Mouse (Mus musculus) embryonic facial prominence, embryonic 13.5 days (tissue): Measurements from ENCODE around the gene Atp5g3. TPM values are rescaled to one million over a fixed set of nuclear protein-coding genes. Genes with fewer than 3 reads are reported as not detected.
A peak's percentile ranks its signal among the peaks of the same experiment; 100 is the strongest.
"Not testable (repeated sequence)": the region's sequence is repeated elsewhere in the genome, so short reads cannot be mapped to it uniquely, and the experiment has no call there.

Experiments
- ATAC-seq: fragments of 200-750 bp; cut with Nextera tagmentation; 2 replicates; pipeline ENCODE4 v1.8.0; 2017; ENCODE audit warnings: low read depth; ENCODE audit not compliant: insufficient number of reproducible peaks, insufficient read depth, low FRiP score, low TSS enrichment
- H3K27ac ChIP-seq: fragments of 300-500 bp; sonication (generic); 2 replicates; pipeline ENCODE4 v1.5.1; 2015; ENCODE audit warnings: moderate library complexity, mild to moderate bottlenecking, inconsistent platforms
- H3K27me3 ChIP-seq: fragments of 300-500 bp; sonication (generic); 2 replicates; pipeline ENCODE4 v1.6.1; 2015; ENCODE audit warnings: mild to moderate bottlenecking, inconsistent platforms
- H3K36me3 ChIP-seq: fragments of 300-500 bp; sonication (generic); 2 replicates; pipeline ENCODE4 v1.6.1; 2015; ENCODE audit warnings: mild to moderate bottlenecking, inconsistent platforms
- H3K4me1 ChIP-seq: fragments of 300-500 bp; sonication (generic); 2 replicates; pipeline ENCODE4 v1.6.1; 2015; ENCODE audit warnings: inconsistent platforms
- H3K4me2 ChIP-seq: fragments of 300-500 bp; sonication (generic); 2 replicates; pipeline ENCODE4 v1.6.1; 2015; ENCODE audit warnings: moderate library complexity, mild to moderate bottlenecking, inconsistent platforms
- H3K4me3 ChIP-seq: fragments of 300-500 bp; sonication (generic); 2 replicates; pipeline ENCODE4 v1.5.1; 2015; ENCODE audit warnings: mild to moderate bottlenecking, inconsistent platforms
- H3K9ac ChIP-seq: fragments of 300-500 bp; sonication (generic); 2 replicates; pipeline ENCODE4 v1.6.1; 2015; ENCODE audit warnings: mild to moderate bottlenecking, inconsistent platforms
- H3K9me3 ChIP-seq: fragments of 300-500 bp; sonication (generic); 2 replicates; pipeline ENCODE4 v1.6.1; 2016; ENCODE audit warnings: inconsistent platforms
- WGBS: fragments of 180-500 bp; shearing (Covaris S2); methylation state at CpG from one replicate; pipeline ENCODE4 v1.1.7; 2015; ENCODE audit warnings: mixed read lengths; 5-methylcytosine and 5-hydroxymethylcytosine counted together
- polyA plus RNA-seq: library from polyadenylated mRNA; unstranded; fragments of >200 nt; fragmentation: Nextera tagmentation; extraction: Ambion mirVana; gene quantifications from 2 replicates; pipeline ENCODE4 v1.2.1, GENCODE M21; 2015

The Atp5g3 gene
- polyA plus RNA-seq, 1 experiment from 2014 or later: 1,089 TPM

DNA sequence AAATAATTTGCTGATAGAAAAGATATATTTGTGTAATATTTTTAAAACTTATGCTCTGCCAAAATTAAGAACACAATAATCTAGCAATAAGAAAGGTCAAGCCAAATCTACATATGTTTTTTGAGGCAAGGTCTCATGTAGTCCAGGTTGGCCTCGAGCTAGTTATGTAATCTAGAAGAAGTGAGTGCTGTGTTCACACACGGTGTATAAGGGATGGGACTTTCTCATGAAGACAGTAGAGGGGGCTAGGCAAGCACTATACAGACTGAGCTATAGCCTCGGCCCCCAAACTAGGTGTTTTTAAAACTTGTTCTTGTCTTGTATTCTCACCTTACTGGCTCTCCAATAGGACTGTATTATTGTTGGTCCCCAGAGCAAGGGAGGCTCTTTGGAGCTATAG, 14.4 kb upstream of the Atp5g3 start:
- Histone ChIP-seq H3K27ac (no peak overlapping the region), H3K36me3 (no peaks in the 10 kb centered on the region), H3K4me1 (peaks cover 5% of the 10 kb centered on the region; the same call in 1 of the 2 replicates), H3K4me2 (no peak overlapping the region), H3K9ac (no peak overlapping the region), H3K4me3 (no peak overlapping the region), H3K9me3 (0 out of 2 replicates have a peak, but pooled peaks cover 5% of the 10 kb centered on the region), H3K27me3 (no peaks in the 10 kb centered on the region)
- no peak for ATAC-seq
- WGBS: 66% methylated on average over 3 of the region's 3 CpGs

DNA sequence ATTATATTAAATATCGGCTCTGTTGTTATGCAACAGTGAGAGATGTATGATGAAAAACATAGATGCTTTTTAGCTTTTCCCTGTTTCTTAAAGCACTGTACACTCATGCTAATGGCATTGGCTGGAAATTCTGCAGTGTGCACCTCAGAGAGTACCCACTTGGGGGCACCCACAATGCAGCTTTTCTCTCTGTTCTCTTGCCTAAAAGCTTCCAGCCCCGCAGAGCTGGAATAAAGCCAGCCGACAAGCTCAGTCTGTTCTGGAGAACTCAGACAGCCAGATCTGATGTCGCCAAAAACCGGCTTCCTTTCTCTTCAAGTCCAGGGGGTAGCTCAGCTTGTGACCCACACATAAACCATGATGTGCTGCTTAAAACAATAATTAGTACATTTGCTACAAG, 14.0 kb upstream of the Atp5g3 start:
- Histone ChIP-seq H3K9ac (no peak overlapping the region), H3K4me2 (no peak overlapping the region)
- 0 out of 2 replicates have a peak, but pooled peaks have one; percentile 48 for ATAC-seq

DNA sequence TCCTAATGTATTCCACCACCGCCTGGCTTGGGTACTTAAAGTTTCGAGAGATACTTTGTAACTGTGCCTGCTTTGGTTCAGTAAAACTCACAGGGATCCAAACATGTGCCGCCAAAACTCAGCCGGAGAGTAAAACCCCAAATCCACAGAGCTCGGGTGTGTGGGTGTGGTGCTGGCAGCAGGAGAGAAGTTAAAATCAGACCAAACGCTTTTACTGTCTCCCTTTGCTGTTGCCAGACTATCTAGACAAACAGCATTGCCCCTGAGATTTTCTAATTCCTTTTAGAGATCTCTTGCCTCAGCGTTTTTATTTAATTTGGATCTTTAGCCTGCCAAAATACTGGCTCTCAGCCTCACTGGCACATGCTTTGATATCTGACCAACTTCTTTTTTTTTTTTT, 8.5 kb upstream of the Atp5g3 start:
- Histone ChIP-seq H3K27me3 (0 out of 2 replicates have a peak, but pooled peaks cover 3% of the 10 kb centered on the region), H3K4me2 (no peak overlapping the region), H3K4me1 (peaks cover 9% of the 10 kb centered on the region; the same call in 1 of the 2 replicates), H3K4me3 (no peak overlapping the region), H3K9ac (no peak overlapping the region), H3K27ac (peak overlapping the region; percentile 68), H3K9me3 (no peaks in the 10 kb centered on the region), H3K36me3 (no peaks in the 10 kb centered on the region)
- WGBS: 35% methylated on average over 7 of the region's 7 CpGs
- ATAC-seq: no peak

More for the DNA sequence above, 14.0 kb upstream of the Atp5g3 start:
- H3K27me3 ChIP-seq: no peaks in the 10 kb centered on the region
- 0 out of 2 replicates have a peak, but pooled peaks cover 2% of the 10 kb centered on the region for H3K9me3 ChIP-seq
- peaks cover 5% of the 10 kb centered on the region; the same call in 1 of the 2 replicates for H3K4me1 ChIP-seq
- no peak overlapping the region for H3K27ac ChIP-seq
- no peak overlapping the region for H3K4me3 ChIP-seq
- 14% methylated on average over 5 of the region's 5 CpGs for WGBS
- no peaks in the 10 kb centered on the region for H3K36me3 ChIP-seq

DNA sequence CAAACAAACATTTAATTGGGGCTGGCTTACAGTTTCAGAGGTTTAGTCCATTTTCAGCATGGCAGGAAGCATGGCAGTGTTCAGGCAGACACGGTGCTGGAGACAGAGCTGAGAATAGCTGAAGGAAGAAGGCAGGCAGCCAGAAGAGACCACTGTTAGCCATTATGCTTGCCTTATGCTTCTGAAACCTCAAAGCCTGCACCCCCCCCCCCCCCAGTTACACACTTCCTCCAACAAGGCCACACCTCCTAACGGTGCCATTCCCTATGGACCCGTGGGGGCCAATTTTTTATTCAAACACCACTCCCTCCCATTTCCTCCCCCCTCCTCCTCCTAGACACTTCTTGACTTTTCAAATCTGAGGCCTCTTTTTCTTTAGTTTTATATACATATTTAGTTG, 1.1 kb upstream of the Atp5g3 start:
- WGBS: 60% methylated on average over 3 of the region's 3 CpGs
- H3K4me2 ChIP-seq: no peak overlapping the region
- peaks cover 20% of the 10 kb centered on the region for H3K36me3 ChIP-seq
- peaks cover 7% of the 10 kb centered on the region for H3K4me1 ChIP-seq
- no peak for ATAC-seq
- H3K9me3 ChIP-seq: no peaks in the 10 kb centered on the region
- 0 out of 2 replicates have a peak, but pooled peaks cover 3% of the 10 kb centered on the region for H3K27me3 ChIP-seq
- no peak overlapping the region for H3K27ac ChIP-seq
- H3K4me3 ChIP-seq: no peak overlapping the region
- no peak overlapping the region for H3K9ac ChIP-seq

DNA sequence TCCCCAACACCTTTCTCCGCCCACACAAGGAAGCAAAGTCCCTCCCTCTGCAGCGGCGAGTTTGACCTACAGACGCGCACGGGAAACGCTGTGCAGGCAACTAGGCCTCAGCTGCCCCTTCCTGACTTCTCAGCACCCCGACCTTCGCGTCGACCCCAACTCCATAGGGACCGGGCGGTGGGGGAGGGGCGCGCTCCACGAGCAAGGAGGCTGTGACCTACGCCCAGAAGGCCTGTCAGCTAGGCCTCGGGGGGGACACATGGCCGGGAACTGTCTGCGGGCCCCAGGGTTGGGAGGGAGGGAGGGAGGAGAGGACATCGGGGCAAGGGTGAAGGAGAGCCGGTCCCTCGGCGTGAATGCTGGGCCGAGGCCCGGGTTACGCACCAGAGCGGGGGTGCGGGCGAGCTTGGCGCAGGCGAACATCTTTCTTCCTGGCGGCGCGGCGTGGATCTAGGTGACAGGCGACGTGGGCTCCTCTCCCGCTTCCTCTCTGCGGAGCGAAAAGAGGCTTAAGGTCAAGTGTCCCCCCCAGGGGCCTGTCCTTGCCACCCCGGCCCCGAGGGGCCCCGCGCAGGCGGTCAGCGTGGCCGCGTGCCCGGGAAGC, 453 bp downstream of the Atp5g3 start:
- Histone ChIP-seq H3K9ac (peak overlapping the region; percentile 100), H3K4me3 (peak overlapping the region; percentile 99), H3K27ac (peak overlapping the region; percentile 91), H3K4me1 (peaks cover 7% of the 10 kb centered on the region), H3K4me2 (peak overlapping the region; percentile 82), H3K9me3 (no peaks in the 10 kb centered on the region), H3K27me3 (0 out of 2 replicates have a peak, but pooled peaks cover 1% of the 10 kb centered on the region), H3K36me3 (peaks cover 30% of the 10 kb centered on the region)
- peak; percentile 58; the same call in 1 of the 2 replicates for ATAC-seq
- WGBS: 0% methylated on average over 48 of the region's 50 CpGs

DNA sequence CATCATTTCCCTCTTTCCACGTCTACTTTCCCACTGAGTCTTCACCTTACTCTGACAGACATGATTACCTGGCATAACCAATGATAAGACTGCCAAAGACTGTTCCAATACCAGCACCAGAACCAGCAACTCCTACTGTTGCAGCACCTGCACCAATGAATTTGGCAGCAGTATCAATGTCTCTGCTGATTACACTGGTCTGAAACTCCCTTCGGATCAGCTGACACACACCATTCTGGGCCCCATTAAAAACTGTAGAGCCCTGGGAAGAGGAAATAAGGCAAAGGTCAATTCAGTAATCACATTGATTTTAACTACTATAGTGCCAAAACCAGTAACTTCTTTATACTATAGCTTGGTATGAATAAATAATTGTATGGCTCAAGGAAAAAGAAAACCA, 2.0 kb downstream of the Atp5g3 start:
- Histone ChIP-seq H3K27me3 (no peaks in the 10 kb centered on the region), H3K9me3 (no peaks in the 10 kb centered on the region), H3K4me3 (no peak overlapping the region), H3K9ac (no peak overlapping the region), H3K27ac (no peak overlapping the region), H3K36me3 (peaks cover 39% of the 10 kb centered on the region), H3K4me2 (no peak overlapping the region), H3K4me1 (peaks cover 7% of the 10 kb centered on the region)
- ATAC-seq: no peak
- WGBS: 89% methylated on average over 2 of the region's 2 CpGs

DNA sequence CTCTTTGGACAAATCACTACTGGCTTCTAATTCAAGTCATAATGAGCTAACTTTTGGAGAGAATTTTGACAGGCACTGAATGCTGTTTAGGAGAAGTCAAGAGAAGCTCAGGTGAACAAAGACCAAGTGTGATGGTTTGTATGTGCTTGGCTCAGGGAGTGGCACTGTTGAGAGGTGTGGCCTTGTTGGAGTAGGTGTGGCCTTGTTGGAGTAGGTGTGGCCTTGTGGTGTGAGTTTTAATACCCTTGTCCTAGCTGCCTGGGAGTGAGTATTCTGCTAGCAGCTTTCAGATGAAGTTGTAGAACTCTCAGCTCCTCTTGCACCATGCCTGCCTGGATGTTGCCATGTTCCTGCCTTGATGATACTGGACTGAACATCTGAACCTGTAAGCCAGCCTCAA, 6.4 kb downstream of the Atp5g3 start:
- H3K4me1 ChIP-seq, H3K4me3 ChIP-seq, ATAC-seq, H3K9me3 ChIP-seq, H3K9ac ChIP-seq, H3K4me2 ChIP-seq, H3K27ac ChIP-seq, H3K27me3 ChIP-seq: not testable (repeated sequence)
- peaks cover 45% of the 10 kb centered on the region for H3K36me3 ChIP-seq

DNA sequence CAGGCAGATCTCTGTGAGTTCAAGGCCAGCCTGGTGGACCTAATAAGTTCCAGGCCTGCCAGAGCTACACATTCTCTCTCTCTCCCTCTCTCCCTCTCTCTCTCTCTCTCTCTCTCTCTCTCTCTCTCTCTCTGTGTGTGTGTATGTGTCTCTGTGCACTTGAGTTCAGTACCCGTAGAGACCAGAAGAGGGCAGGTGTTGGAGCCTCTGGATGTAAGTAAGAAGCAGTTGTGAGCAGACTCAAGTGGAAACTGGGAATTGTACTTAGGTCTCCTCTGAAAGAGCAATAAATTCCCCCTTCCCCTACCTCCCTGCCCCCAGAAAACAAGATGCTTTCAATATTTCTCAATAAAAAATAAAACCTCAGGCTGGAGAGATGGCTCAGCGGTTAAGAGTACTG, 7.6 kb downstream of the Atp5g3 start:
- Histone ChIP-seq H3K9ac (no peak overlapping the region), H3K27ac (no peak overlapping the region), H3K27me3 (no peaks in the 10 kb centered on the region), H3K36me3 (peaks cover 38% of the 10 kb centered on the region), H3K4me3 (no peak overlapping the region), H3K9me3 (no peaks in the 10 kb centered on the region), H3K4me2 (no peak overlapping the region), H3K4me1 (no peaks in the 10 kb centered on the region)
- ATAC-seq: no peak
- WGBS: 88% methylated on average over 2 of the region's 2 CpGs

DNA sequence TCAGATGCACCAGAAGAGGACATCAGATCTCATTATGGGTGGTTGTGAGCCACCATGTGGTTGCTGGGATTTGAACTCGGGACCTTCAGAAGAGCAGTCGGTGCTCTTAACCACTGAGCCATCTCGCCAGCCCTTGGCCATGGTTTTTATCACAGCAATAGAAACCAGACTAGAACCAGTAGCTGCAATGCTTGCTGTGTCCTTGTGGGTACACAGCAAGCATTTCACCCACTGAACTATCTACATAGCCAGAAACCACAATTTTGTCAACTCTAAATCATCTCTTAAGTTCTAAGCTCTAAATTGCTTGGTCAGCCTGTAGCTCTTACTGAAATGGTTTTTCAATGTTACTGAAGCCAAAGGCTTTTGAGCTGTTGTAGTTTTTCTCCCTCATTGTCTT, 8.8 kb downstream of the Atp5g3 start:
- not testable (repeated sequence) for H3K9me3 ChIP-seq, H3K4me2 ChIP-seq, H3K4me3 ChIP-seq, H3K27me3 ChIP-seq, ATAC-seq, H3K9ac ChIP-seq, H3K4me1 ChIP-seq, H3K27ac ChIP-seq
- peaks cover 26% of the 10 kb centered on the region for H3K36me3 ChIP-seq
- WGBS: 82% methylated on average over 3 of the region's 3 CpGs

DNA sequence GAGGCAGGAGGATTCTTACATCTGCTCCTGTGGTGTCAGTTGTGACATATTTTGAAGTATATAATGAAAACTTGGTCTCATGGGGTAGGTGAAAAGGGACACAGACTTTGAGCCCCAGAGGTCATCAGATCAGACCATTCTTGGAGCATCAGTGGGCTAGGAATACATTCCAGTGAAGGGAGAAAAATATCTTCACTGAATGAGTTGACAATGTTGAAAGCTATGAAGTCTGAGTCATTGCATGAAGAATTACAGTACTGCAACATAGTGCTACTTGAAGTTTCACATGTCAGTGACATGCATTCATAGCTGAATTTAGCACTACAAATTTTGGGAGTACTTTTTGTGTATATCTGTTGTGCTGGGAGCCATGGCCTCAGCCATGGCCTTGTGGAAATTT, 10.0 kb downstream of the Atp5g3 start:
- ATAC-seq: no peak

DNA sequence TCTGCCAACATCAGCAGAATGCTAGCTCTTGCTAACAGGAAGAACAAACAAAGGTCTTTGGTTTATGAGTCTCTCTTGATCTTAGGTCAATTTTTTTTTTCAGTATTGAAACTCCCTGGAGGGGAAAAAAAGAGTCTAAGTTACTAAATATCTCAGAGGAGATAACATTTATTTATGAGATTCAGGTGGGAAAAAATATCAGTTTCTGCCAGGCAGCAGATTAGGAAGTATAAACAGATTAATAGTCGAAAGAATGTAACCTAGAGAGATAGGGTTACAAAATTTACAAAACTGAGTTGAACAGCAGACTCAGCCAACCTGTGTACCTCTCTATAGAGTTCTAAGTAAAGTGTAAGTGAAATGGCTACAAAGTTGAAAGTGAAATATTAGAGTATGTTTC, 10.8 kb downstream of the Atp5g3 start:
- no peak for ATAC-seq
- no peaks in the 10 kb centered on the region for H3K27me3 ChIP-seq
- no peaks in the 10 kb centered on the region for H3K9me3 ChIP-seq
- 0 out of 2 replicates have a peak, but pooled peaks cover 4% of the 10 kb centered on the region for H3K4me1 ChIP-seq
- peaks cover 13% of the 10 kb centered on the region; the same call in 1 of the 2 replicates for H3K36me3 ChIP-seq
- H3K4me3 ChIP-seq: no peak overlapping the region
- no peak overlapping the region for H3K9ac ChIP-seq
- H3K4me2 ChIP-seq: no peak overlapping the region
- no peak overlapping the region for H3K27ac ChIP-seq
- 55% methylated on average over 1 of the region's 1 CpGs for WGBS

More for the DNA sequence above, 10.0 kb downstream of the Atp5g3 start:
- 0 out of 2 replicates have a peak, but pooled peaks cover under 1% of the 10 kb centered on the region for H3K4me1 ChIP-seq
- H3K9me3 ChIP-seq: no peaks in the 10 kb centered on the region
- H3K27me3 ChIP-seq: no peaks in the 10 kb centered on the region
- no peak overlapping the region for H3K9ac ChIP-seq
- H3K4me2 ChIP-seq: no peak overlapping the region
- peaks cover 17% of the 10 kb centered on the region for H3K36me3 ChIP-seq
- H3K4me3 ChIP-seq: no peak overlapping the region
- H3K27ac ChIP-seq: no peak overlapping the region

DNA sequence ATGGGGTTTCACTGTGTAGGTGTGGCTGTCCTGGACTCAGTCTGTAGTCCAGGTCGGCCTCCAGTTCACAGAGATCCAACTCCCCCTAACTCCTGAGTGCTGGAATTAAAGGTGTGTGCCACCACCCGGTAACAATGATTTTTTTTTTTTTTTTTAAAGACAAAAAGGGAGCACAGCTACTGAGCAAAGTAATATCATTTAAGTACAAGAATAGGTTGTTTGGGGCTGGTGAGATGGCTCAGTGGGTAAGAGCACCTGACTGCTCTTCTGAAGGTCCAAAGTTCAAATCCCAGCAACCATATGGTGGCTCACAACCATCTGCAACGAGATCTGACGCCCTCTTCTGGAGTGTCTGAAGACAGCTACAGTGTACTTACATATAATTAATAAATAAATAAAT, 14.2 kb downstream of the Atp5g3 start:
- H3K27ac ChIP-seq, H3K27me3 ChIP-seq, H3K4me3 ChIP-seq, H3K9me3 ChIP-seq, ATAC-seq, H3K9ac ChIP-seq, H3K36me3 ChIP-seq, H3K4me1 ChIP-seq, H3K4me2 ChIP-seq: not testable (repeated sequence)
- WGBS: 76% methylated on average over 4 of the region's 4 CpGs
